Mouse (Mus musculus) adrenal gland, postnatal 10 days (tissue): ENCODE results near the gene Nrm. TPM values are rescaled to one million over a fixed set of nuclear protein-coding genes. Genes with fewer than 3 reads are reported as not detected.

ENCODE experiments used
- DNase-seq: peaks from one replicate; pipeline ENCODE4 v3.0.0; 2021; ENCODE audit warnings: mixed read lengths
- total RNA-seq, 2 experiments: library from RNA; stranded (reverse); gene quantifications; 2 replicates each; pipeline ENCODE4 v1.2.3; 2021

Gene Nrm
- total RNA-seq, 2 experiments from 2014 or later: 12.7 to 18.3 TPM

- DNase-seq: peak; percentile 59
These were observed 6.1 kb downstream of the Nrm start for GRCm38 (mm10) chr17:35866911-35867890.

GRCm38 (mm10) chr17:35868165-35868820 lies 7.2 kb downstream of the Nrm start:
- DNase-seq: peak; percentile 46

GRCm38 (mm10) chr17:35868961-35869345 lies 7.8 kb downstream of the Nrm start:
- no peak for DNase-seq

DNA sequence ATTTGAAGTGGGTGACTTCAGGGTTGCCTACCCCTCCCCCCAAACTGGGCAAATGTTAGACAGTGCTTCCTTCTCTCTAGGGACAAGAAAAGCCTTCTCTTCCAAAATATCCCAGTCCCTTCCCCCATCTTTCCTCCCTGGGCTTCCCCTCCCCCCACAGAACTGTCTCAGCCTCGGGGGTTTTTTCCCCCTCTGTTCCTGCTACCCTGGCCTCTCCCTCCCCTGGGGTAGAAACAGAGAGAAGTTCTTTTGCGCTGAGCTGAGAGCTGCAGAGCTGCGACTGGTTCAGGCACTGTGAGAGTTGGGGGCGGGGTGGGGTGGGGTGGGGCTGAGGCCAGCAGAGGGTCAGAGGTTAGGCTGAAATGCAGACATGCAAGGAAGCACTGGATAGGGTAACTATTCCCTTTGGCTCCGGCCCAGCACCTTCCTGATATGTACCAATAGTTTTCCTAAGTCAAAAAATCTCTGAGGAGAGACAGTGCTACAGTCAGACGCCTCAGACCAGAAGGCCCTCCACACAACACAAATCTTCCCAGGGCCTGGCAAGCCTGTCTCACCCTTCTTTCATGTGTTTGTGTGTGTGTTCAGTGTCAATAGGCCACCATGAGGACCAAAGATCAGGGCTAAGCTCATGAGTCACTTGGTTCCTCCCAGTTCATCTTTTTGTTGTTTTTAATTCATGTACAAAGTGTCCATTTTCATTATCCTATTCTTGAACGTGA lies 8.4 kb downstream of the Nrm start:
- peak; percentile 61 for DNase-seq

- peak; percentile 69 for DNase-seq
These were observed 9.2 kb downstream of the Nrm start for GRCm38 (mm10) chr17:35870151-35870883.

DNA sequence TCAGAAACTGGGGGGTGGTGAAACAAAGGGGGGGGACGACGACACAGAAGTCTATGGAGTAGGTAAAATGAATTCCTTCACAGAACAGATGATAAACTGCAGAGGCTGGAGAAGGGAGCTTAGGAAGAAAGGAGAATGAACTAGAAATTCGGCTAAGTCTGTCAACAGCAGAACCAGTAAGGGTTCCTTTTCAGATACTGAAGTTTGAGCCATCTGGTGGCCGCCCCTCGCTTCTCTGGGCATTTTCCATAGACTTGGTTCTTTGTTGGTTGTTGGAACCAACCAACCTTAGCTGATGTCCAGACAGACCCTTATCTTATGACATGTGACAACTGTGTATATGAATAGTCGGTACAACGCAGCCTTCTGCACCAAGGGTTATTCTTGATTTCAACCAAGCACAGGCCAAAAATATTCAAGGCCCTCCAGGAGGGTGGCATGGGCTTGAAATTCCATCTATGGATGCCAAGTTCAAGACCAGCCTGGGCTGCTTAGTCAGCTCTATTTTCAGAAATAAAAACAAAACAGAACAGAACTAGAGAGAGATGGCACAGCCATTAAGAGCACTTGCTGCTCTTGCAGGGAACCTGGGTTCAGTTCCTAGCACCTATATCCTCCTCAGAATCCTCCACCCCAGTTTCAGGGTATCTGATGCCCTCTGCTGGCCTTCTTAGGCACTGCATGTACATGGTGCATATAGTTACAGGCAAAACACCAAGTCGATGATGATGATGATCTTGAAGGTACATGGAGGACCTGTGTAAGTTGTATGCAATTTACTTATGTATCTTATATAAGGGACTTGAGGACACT lies 10.0 kb downstream of the Nrm start:
- DNase-seq: peak; percentile 48

DNA sequence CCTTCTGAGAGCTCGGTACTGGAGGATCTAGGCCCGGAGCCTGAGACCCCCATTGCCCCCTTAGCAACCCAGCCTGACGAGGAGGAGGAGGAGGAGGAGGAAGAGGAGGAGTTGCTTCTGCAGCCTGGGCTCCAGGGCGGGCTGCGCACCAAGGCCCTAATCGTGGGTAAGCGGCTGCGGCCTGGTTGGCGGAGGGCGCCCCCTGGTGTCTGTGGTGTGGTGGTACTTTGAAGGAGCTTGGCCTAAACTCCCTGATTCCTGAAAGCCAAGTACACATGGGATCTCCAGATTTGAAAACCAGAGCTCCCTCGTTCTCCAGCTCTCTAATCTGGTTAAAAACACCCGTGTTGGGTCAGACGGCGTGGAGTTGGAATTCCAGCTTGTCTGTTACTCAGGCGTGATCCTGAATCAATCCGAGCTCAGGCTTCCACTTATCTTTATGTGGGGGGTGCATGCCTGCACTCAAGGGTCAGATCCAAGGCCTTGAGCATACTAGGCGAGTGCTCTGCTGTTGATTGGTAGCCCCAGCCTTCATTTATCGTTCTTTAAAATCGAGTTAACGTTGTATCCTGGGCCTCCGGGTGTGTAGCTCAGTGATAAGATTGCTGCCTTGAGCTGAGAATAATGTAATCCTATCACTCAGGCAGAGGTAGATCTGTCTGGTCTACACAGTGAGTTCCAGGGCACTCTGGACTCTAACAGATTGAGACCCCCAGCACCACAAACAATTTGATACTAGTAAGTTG lies 12.8 kb downstream of the Nrm start:
- DNase-seq: peak; percentile 95

DNA sequence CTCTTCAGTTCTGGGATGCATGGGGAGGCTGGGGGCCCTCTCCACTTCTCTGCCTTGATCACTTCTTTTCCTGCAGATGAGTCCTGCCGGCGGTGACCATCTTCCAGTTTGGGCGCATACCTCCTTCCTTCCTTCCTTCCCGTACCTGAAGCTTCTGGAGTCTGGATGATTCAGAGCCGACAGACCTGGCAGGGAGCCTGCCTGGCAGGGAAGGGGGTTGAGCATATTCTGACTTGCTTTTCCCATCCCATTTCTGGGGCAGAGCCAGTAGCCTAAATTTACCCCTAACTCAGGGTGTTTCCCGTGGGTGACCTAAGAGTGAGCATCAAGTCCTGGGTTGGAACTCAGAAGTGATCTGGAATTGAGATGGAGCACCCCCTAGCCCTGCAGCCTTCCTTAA lies 13.6 kb downstream of the Nrm start:
- no peak for DNase-seq

- DNase-seq: peak; percentile 97
These were observed 18.3 kb downstream of the Nrm start, which contains the start of gene Dhx16 for GRCm38 (mm10) chr17:35879245-35880057. Gene Dhx16, plus strand, starts transcription at chr17:35879819.

GRCm38 (mm10) chr17:35882924-35883323 lies 21.8 kb downstream of the Nrm start:
- DNase-seq: no peak

DNA sequence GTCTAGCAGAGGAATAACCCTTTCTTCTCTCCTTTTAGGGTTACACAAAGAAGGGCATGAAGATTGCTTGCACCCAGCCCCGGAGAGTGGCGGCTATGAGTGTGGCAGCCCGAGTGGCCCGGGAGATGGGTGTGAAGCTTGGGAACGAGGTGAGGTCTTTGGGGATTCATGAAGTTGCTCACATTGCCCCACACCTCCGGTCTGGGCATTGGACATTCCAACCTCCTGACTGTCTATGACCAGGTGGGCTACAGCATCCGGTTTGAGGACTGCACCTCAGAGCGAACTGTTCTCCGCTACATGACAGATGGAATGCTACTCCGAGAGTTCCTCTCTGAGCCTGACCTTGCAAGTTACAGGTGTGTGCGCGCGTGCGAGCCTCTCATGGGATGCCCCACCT lies 22.7 kb downstream of the Nrm start:
- no peak for DNase-seq

DNA sequence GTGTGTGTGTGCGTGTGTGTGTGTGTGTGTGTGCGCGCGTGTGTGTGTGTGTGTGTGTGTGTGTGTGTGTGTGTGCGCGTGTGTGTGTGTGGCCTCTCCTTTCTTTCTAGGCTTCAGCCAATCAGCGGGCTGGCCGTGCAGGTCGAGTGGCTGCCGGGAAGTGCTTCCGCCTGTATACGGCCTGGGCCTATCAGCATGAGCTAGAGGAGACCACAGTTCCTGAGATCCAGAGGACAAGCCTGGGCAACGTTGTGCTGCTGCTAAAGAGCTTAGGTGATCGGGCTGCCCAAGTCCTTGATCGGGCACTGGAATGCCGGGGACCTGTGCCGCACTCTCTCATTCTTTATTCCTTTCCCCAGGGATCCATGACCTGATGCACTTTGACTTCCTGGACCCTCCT lies 26.6 kb downstream of the Nrm start:
- no peak for DNase-seq

GRCm38 (mm10) chr17:35896781-35897643 lies 35.9 kb downstream of the Nrm start, which contains the start of gene 2310061I04Rik:
Gene 2310061I04Rik, minus strand, starts transcription at chr17:35897431.
- peak; percentile 94 for DNase-seq

- DNase-seq: peak; percentile 25
These were observed 36.8 kb downstream of the Nrm start for GRCm38 (mm10) chr17:35897644-35898573.

DNA sequence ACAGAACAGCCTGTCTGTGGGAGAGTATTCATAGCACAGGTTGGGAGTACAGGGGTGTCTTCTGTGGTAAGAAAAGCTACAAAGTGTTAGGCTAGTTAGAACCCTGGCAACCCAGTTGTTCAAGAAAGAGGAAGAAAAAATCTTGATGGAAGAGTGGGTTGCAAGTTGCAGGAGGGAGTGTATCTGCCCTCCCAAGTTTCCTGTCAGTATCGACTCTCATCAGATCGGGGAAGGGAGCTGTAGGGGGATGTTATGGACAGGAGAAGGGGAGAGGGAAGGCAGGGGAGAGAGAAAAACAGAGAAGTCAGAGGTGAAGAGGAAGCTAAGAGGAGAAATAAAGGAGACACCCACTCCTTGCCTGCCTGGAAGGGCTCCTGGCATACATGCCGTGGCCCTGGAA lies 39.5 kb downstream of the Nrm start:
- DNase-seq: no peak

GRCm38 (mm10) chr17:35903343-35903991 lies 42.3 kb downstream of the Nrm start:
- DNase-seq: peak; percentile 61

DNA sequence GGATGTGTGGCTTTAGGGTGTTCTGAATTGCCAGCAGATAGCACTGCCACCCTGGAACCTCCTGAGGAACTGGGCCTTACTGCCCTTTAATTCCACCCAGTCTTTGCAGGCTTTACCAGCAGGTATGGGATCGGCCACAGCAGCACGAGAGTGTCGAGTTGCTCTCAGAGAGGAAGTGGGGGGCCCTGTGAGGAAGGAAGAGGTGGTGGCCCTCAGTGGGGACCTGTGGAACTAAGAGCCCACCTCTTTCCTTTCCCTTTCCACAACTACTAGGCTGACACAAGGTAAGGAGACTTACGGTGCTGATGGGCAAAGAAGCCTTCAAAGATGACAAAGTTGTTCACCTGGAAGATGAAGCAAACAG lies 42.9 kb downstream of the Nrm start:
- no peak for DNase-seq
